Mouse (Mus musculus) limb, embryonic 14.5 days (tissue): Measurements from ENCODE around the gene Unc79. TPM values are rescaled to one million over a fixed set of nuclear protein-coding genes. Genes with fewer than 3 reads are reported as not detected.

ENCODE experiments used
- ATAC-seq: fragments of 200-750 bp; cut with Nextera tagmentation; 2 replicates; pipeline ENCODE4 v1.8.0; 2017; ENCODE audit warnings: low read depth, moderate number of reproducible peaks, moderate TSS enrichment; ENCODE audit not compliant: low FRiP score
- DNase-seq: peaks from one replicate; pipeline ENCODE4 v3.0.0-alpha.2; 2015; ENCODE audit warnings: low spot score
- H3K27ac ChIP-seq: fragments of 300-500 bp; sonication (generic); replicated peaks from 2 replicates; pipeline ENCODE4 v1.5.1; 2014; ENCODE audit warnings: low read depth, mild to moderate bottlenecking, low read length, moderate library complexity, mixed read lengths
- H3K27me3 ChIP-seq: fragments of 300-500 bp; sonication (generic); 2 replicates; pipeline ENCODE4 v1.6.1; 2014; ENCODE audit warnings: low read length, mixed read lengths; ENCODE audit not compliant: control insufficient read depth, insufficient read depth
- H3K36me3 ChIP-seq: fragments of 300-500 bp; sonication (generic); 2 replicates; pipeline ENCODE4 v1.6.1; 2014; ENCODE audit warnings: mild to moderate bottlenecking, low read length, moderate library complexity, mixed read lengths; ENCODE audit not compliant: control insufficient read depth, insufficient read depth
- H3K4me1 ChIP-seq: fragments of 300-500 bp; sonication (generic); 2 replicates; pipeline ENCODE4 v1.6.1; 2014; ENCODE audit warnings: antibody characterized with exemption, low read length, mixed read lengths; ENCODE audit not compliant: control insufficient read depth, insufficient read depth
- H3K4me2 ChIP-seq: fragments of 300-500 bp; sonication (generic); replicated peaks from 2 replicates; pipeline ENCODE4 v1.6.1; 2014; ENCODE audit warnings: low read depth, mild to moderate bottlenecking, low read length, moderate library complexity; ENCODE audit not compliant: severe bottlenecking
- H3K4me3 ChIP-seq: fragments of 300-500 bp; sonication (generic); replicated peaks from 2 replicates; pipeline ENCODE4 v1.5.1; 2014; ENCODE audit warnings: low read length
- H3K9ac ChIP-seq: fragments of 300-500 bp; sonication (generic); 2 replicates; pipeline ENCODE4 v1.6.1; 2014; ENCODE audit warnings: mild to moderate bottlenecking, low read depth, low read length, moderate library complexity; ENCODE audit not compliant: severe bottlenecking
- H3K9me3 ChIP-seq: fragments of 300-500 bp; sonication (generic); 2 replicates; pipeline ENCODE4 v1.6.1; 2016; ENCODE audit warnings: low read length; ENCODE audit not compliant: control insufficient read depth
- POLR2A ChIP-seq: fragments of 200-500 bp; IDR thresholded peaks from 2 replicates; pipeline ENCODE4 v1.8.0; 2012; ENCODE audit warnings: inconsistent platforms, mild to moderate bottlenecking, moderate library complexity, borderline replicate concordance; ENCODE audit not compliant: insufficient read depth, insufficient read length; ENCODE audit errors: extremely low read depth
- WGBS: fragments of 180-500 bp; shearing (Covaris S2); extraction: QIAGEN DNeasy Blood & Tissue Kit; methylation state at CpG from one replicate; pipeline ENCODE4 v1.1.7; 2014; 5-methylcytosine and 5-hydroxymethylcytosine counted together
- polyA plus RNA-seq, 2 experiments: library from polyadenylated mRNA; depleted of rRNA in 1 of 2; stranded (reverse) in 1 of 2; unstranded in 1 of 2; fragments of >200 nt; fragmentation: Nextera tagmentation in 1 of 2; extraction: Ambion mirVana in 1 of 2; gene quantifications; 2 replicates each; pipeline versions ENCODE4 v1.2.1 to v1.2.3; 2012 to 2014

The Unc79 gene
- polyA plus RNA-seq, 2 experiments: 0.04 to 0.45 TPM

DNA sequence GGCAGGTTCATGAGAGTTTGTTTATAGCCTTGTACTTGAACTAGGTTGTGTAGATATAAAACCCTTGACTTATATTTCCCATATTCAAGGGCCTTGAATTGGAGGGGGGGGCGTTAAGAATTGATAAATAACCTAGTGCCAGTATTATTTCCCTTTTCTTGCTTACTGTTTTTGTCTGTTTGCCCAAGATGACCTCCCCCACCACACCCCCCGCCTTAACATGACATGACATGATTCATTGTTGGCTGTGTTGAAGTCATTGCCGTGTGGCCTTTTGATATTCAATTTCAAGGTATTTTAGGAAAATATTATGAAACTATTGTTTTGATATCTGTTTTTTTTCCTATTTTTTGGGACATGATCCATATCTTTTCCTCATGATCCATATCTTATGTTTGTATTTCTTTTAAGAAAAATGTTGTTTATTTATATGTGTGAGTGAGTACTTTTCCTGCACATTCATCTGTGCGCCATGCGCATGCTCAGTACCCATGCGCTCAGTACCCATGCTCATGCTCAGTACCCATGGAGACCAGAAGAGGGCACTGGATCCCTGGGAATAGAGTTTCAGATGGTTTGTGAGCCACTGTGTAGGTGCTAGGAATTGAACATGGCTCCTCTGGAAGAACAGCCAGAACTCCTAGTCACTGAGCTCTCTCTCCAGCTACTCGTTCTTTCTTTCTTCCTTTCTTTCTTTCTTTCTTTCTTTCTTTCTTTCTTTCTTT lies 11.6 kb downstream of the Unc79 start:
- TF ChIP-seq POLR2A: no peak
- Histone ChIP-seq H3K9me3 (no peaks in the 10 kb centered on the region), H3K36me3 (no peaks in the 10 kb centered on the region), H3K4me1 (no peaks in the 10 kb centered on the region), H3K27me3 (no peaks in the 10 kb centered on the region), H3K27ac (no peak overlapping the region), H3K9ac (no peak overlapping the region), H3K4me3 (no peak overlapping the region), H3K4me2 (no peak overlapping the region)
- no peak for DNase-seq
- ATAC-seq: no peak
- 87% methylated on average over 7 of the region's 7 CpGs for WGBS

- no peaks in the 10 kb centered on the region for H3K9me3 ChIP-seq
- no peak overlapping the region for H3K9ac ChIP-seq
- no peak for ATAC-seq
- H3K27ac ChIP-seq: no peak overlapping the region
- H3K27me3 ChIP-seq: no peaks in the 10 kb centered on the region
- no peak overlapping the region for H3K4me3 ChIP-seq
- H3K36me3 ChIP-seq: no peaks in the 10 kb centered on the region
- 48% methylated on average over 3 of the region's 3 CpGs for WGBS
- no peak for TF ChIP-seq POLR2A
- H3K4me2 ChIP-seq: no peak overlapping the region
- H3K4me1 ChIP-seq: no peaks in the 10 kb centered on the region
- DNase-seq: no peak
Observed at GRCm38 (mm10) chr12:102961066-102961465, 12.4 kb downstream of the Unc79 start.

- no peaks in the 10 kb centered on the region for H3K4me1 ChIP-seq
- ATAC-seq (no peak), DNase-seq (no peak)
- 90% methylated on average over 3 of the region's 3 CpGs for WGBS
- TF ChIP-seq POLR2A: no peak
- no peak overlapping the region for H3K9ac ChIP-seq
- no peak overlapping the region for H3K27ac ChIP-seq
- no peaks in the 10 kb centered on the region for H3K9me3 ChIP-seq
- H3K27me3 ChIP-seq: no peaks in the 10 kb centered on the region
- H3K4me3 ChIP-seq: no peak overlapping the region
- H3K36me3 ChIP-seq: no peaks in the 10 kb centered on the region
- H3K4me2 ChIP-seq: no peak overlapping the region
Observed at GRCm38 (mm10) chr12:102964486-102964885, 15.8 kb downstream of the Unc79 start.

GRCm38 (mm10) chr12:102980584-102980983 lies 31.9 kb downstream of the Unc79 start:
- Histone ChIP-seq H3K27me3 (no peaks in the 10 kb centered on the region), H3K9me3 (no peaks in the 10 kb centered on the region), H3K4me2 (no peak overlapping the region), H3K4me3 (no peak overlapping the region), H3K9ac (no peak overlapping the region), H3K4me1 (no peaks in the 10 kb centered on the region), H3K27ac (no peak overlapping the region), H3K36me3 (no peaks in the 10 kb centered on the region)
- DNase-seq (no peak), ATAC-seq (no peak)
- 35% methylated on average over 4 of the region's 4 CpGs for WGBS
- no peak for TF ChIP-seq POLR2A

DNA sequence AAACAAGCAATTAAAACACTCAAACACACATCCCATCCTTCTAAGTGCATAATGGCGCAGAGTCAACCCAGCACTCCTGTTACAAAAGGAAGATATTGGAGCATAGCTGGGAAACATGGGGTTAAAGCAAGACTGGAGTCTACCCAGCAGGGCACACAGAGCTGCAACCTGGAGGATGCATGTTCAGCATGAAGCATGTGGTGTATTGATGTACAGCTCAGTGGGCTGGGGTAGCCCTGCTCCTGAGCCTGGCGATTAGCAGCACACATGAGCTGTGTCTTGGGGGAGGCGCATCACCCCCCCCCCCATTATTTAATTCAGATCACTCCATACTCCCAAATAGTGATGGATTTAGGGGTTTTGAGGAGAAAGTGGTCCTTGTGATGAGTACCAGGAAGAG lies 32.9 kb downstream of the Unc79 start:
- Histone ChIP-seq H3K27me3 (no peaks in the 10 kb centered on the region), H3K9ac (no peak overlapping the region), H3K4me2 (no peak overlapping the region), H3K9me3 (no peaks in the 10 kb centered on the region), H3K4me1 (no peaks in the 10 kb centered on the region), H3K4me3 (no peak overlapping the region), H3K36me3 (no peaks in the 10 kb centered on the region), H3K27ac (no peak overlapping the region)
- 89% methylated on average over 3 of the region's 3 CpGs for WGBS
- no peak for ATAC-seq
- TF ChIP-seq POLR2A: no peak
- DNase-seq: no peak
